12 mouse cellular contexts compared by ENCODE assay signal in the genomic region with DNA sequence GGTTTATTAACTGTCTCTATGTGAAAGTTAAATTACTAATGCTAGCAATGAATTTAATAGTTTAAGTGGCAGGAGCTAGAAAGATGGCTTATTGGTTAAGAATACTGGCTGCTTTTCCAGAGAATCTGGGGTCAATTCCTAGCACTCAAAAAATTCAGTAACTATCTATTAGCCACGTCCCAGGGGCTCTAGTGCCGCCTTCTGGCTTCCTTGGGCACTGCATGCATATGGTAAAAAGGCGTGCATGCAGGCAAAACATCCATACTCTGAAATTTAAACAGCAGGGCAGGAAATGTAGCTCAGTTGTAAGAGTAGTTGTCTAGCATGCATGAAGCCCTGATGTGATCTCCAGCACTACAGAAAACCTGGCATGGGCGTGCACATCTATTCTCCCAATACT. TPM values are rescaled to one million over a fixed set of nuclear protein-coding genes. Genes with fewer than 3 reads are reported as not detected.
A peak's percentile ranks its signal among the peaks of the same experiment; 100 is the strongest.
DNase-seq lines count a peak whose midpoint lies in the region; ATAC-seq and TF ChIP-seq lines count a peak whose summit lies in the region.
"Had no signal": no experiment of that assay in that cellular context is flagged by ENCODE, and none has a peak within 500 bp of the region (broad histone marks: within the 10 kb centered on the region; RNA-seq: fewer than 3 reads in every experiment).

No protein-coding gene starts in this region.

- no peak for ATAC-seq in hindbrain, postnatal 0 days
- ATAC-seq in hindbrain, embryonic 16.5 days: no peak
- ATAC-seq in erythroblast, adult 5-6 weeks (replicated peaks; ENCODE audit: low FRiP score, poor library complexity, severe bottlenecking): peak; percentile 66; the same call in 1 of the 2 replicates

- H3K9ac ChIP-seq in hindbrain, postnatal 0 days (replicated peaks; ENCODE audit: low read length): no peak overlapping the region
- H3K9ac ChIP-seq in hindbrain, embryonic 16.5 days (ENCODE audit: low read depth, low read length): no peak overlapping the region
- H3K9ac ChIP-seq: limb, embryonic 12.5 days had no signal

- no peak overlapping the region for H3K4me2 ChIP-seq in hindbrain, postnatal 0 days (ENCODE audit: low read depth, low read length)
- no peak overlapping the region for H3K4me2 ChIP-seq in hindbrain, embryonic 16.5 days (ENCODE audit: low read length)
- H3K4me2 ChIP-seq: limb, embryonic 12.5 days had no signal

- no peak overlapping the region for H3K4me3 ChIP-seq in hindbrain, postnatal 0 days (ENCODE audit: low read length)
- no peak overlapping the region for H3K4me3 ChIP-seq in hindbrain, embryonic 16.5 days (ENCODE audit: low read length)
- H3K4me3 ChIP-seq: limb, embryonic 12.5 days had no signal

- H3K4me1 ChIP-seq in hindbrain, postnatal 0 days (ENCODE audit: insufficient read depth, low read length): no peaks in the 10 kb centered on the region
- H3K4me1 ChIP-seq in hindbrain, embryonic 16.5 days (ENCODE audit: control insufficient read depth, insufficient read depth, low read depth, low read length): no peaks in the 10 kb centered on the region
- H3K4me1 ChIP-seq: limb, embryonic 12.5 days had no signal

- no peaks in the 10 kb centered on the region for H3K36me3 ChIP-seq in hindbrain, postnatal 0 days (ENCODE audit: insufficient read depth, low read length)
- H3K36me3 ChIP-seq in hindbrain, embryonic 16.5 days (ENCODE audit: control insufficient read depth, insufficient read depth, low read length): no peaks in the 10 kb centered on the region
- H3K36me3 ChIP-seq: limb, embryonic 12.5 days had no signal

- WGBS in hindbrain, postnatal 0 days: 29% methylated on average over 4 of the region's 4 CpGs
- WGBS in hindbrain, embryonic 16.5 days: 39% methylated on average over 4 of the region's 4 CpGs

- DNase-seq in hindbrain, postnatal 0 days (ENCODE audit: low spot score): no peak
- peak; percentile 46 for DNase-seq in thymus, postnatal 14 days
- DNase-seq in thymus, adult 18-20 months: no peak
- peak; percentile 63 for DNase-seq in thymus, postnatal 4 days
- no peak for DNase-seq in layer of hippocampus, postnatal 25 days (ENCODE audit: extremely low spot score in 1 of 2, low spot score in 1 of 2)
- no peak for DNase-seq in left cerebral cortex, adult 18-20 months (ENCODE audit: low spot score in 2 of 2)
- DNase-seq: gastrocnemius, postnatal 25 days; heart, postnatal 4 days; kidney, postnatal 25 days had no signal

- H3K27ac ChIP-seq in hindbrain, postnatal 0 days: no peak overlapping the region
- H3K27ac ChIP-seq in hindbrain, embryonic 16.5 days (ENCODE audit: low read depth, low read length): no peak overlapping the region
- H3K27ac ChIP-seq: limb, embryonic 12.5 days had no signal

- H3K9me3 ChIP-seq in hindbrain, postnatal 0 days (ENCODE audit: low read length): no peaks in the 10 kb centered on the region
- peaks cover 10% of the 10 kb centered on the region for H3K9me3 ChIP-seq in hindbrain, embryonic 16.5 days (ENCODE audit: control insufficient read depth, low read length)

- H3K27me3 ChIP-seq in hindbrain, postnatal 0 days (ENCODE audit: insufficient read depth, low read length): no peaks in the 10 kb centered on the region; the same call in 1 of the 2 replicates
- H3K27me3 ChIP-seq in hindbrain, embryonic 16.5 days (replicated peaks; ENCODE audit: control insufficient read depth, insufficient read depth, low read length): peaks cover 7% of the 10 kb centered on the region

- peak; percentile 34; the same call in 1 of the 2 replicates for TF ChIP-seq CTCF in hindbrain, postnatal 0 days (IDR thresholded peaks at IDR 0.05; ENCODE audit: low read depth)

RNA-seq across cellular contexts. Expression of a gene that starts 1.9 kb away (rescaled TPM):
- 0.31 and 0.72 TPM in 2 replicates for total RNA-seq in hindbrain, postnatal 0 days (2014; rRNA removed)
- 0.15 and 0.24 TPM in 2 replicates for polyA plus RNA-seq in hindbrain, postnatal 0 days (2015; fragmentation: Nextera tagmentation; extraction: Ambion mirVana)
- 0.09 and 0.16 TPM in 2 replicates for polyA plus RNA-seq in hindbrain, embryonic 16.5 days (2015; fragmentation: Nextera tagmentation; extraction: Ambion mirVana)
- total RNA-seq in erythroblast, adult 5-6 weeks (2015; ENCODE audit: low replicate concordance): not detected in 2 replicates
- 0.28 TPM in 1 of 2 replicates, not detected in the other for total RNA-seq in erythroblast, adult 5-6 weeks (2017; ENCODE audit: low replicate concordance)
- total RNA-seq in layer of hippocampus, postnatal 25 days (2021): under 1 TPM; 0.44 to 0.66 TPM
- total RNA-seq in left cerebral cortex, adult 18-20 months (2021): under 1 TPM; 0.66 to 0.70 TPM
- total RNA-seq: gastrocnemius, postnatal 25 days; heart, postnatal 4 days had no signal
- polyA plus RNA-seq: limb, embryonic 12.5 days had no signal

RNA-seq across cellular contexts. Expression of a gene that starts 15.8 kb away (rescaled TPM):
- 6.2 and 8.5 TPM in 2 replicates for total RNA-seq in hindbrain, postnatal 0 days (2014; rRNA removed)
- 3.4 and 3.8 TPM in 2 replicates for polyA plus RNA-seq in hindbrain, postnatal 0 days (2015; fragmentation: Nextera tagmentation; extraction: Ambion mirVana)
- polyA plus RNA-seq in hindbrain, embryonic 16.5 days (2015; fragmentation: Nextera tagmentation; extraction: Ambion mirVana): 5.0 and 6.9 TPM in 2 replicates
- total RNA-seq in erythroblast, adult 5-6 weeks (2015; ENCODE audit: low replicate concordance): 6.5 and 20.9 TPM in 2 replicates
- 0.14 and 2.2 TPM in 2 replicates for total RNA-seq in erythroblast, adult 5-6 weeks (2017; ENCODE audit: low replicate concordance)
- 10 to 100 TPM; 15.9 to 23.2 TPM for total RNA-seq in layer of hippocampus, postnatal 25 days (2021)
- total RNA-seq in left cerebral cortex, adult 18-20 months (2021): 10 to 100 TPM; 11.8 to 13.9 TPM

RNA-seq across cellular contexts. Expression of a gene that starts 34.8 kb away (rescaled TPM):
- 413 and 441 TPM in 2 replicates for total RNA-seq in hindbrain, postnatal 0 days (2014; rRNA removed)
- 253 and 256 TPM in 2 replicates for polyA plus RNA-seq in hindbrain, postnatal 0 days (2015; fragmentation: Nextera tagmentation; extraction: Ambion mirVana)
- polyA plus RNA-seq in hindbrain, embryonic 16.5 days (2015; fragmentation: Nextera tagmentation; extraction: Ambion mirVana): 236 and 255 TPM in 2 replicates
- total RNA-seq in erythroblast, adult 5-6 weeks (2015; ENCODE audit: low replicate concordance): 106 and 149 TPM in 2 replicates
- total RNA-seq in erythroblast, adult 5-6 weeks (2017; ENCODE audit: low replicate concordance): 82.2 and 96.3 TPM in 2 replicates
- total RNA-seq in layer of hippocampus, postnatal 25 days (2021): 100 to 1,000 TPM; 282 to 301 TPM
- 100 to 1,000 TPM; 277 to 292 TPM for total RNA-seq in left cerebral cortex, adult 18-20 months (2021)

RNA-seq across cellular contexts. Expression of a gene that starts 56.2 kb away (rescaled TPM):
- total RNA-seq in hindbrain, postnatal 0 days (2014; rRNA removed): 33.3 and 41.7 TPM in 2 replicates
- 33.2 and 35.8 TPM in 2 replicates for polyA plus RNA-seq in hindbrain, postnatal 0 days (2015; fragmentation: Nextera tagmentation; extraction: Ambion mirVana)
- 48.3 and 49.8 TPM in 2 replicates for polyA plus RNA-seq in hindbrain, embryonic 16.5 days (2015; fragmentation: Nextera tagmentation; extraction: Ambion mirVana)
- 2.3 and 2.5 TPM in 2 replicates for total RNA-seq in erythroblast, adult 5-6 weeks (2015; ENCODE audit: low replicate concordance)
- total RNA-seq in erythroblast, adult 5-6 weeks (2017; ENCODE audit: low replicate concordance): 3.3 and 12.5 TPM in 2 replicates
- 10 to 100 TPM; 32.3 to 37.8 TPM for total RNA-seq in layer of hippocampus, postnatal 25 days (2021)
- total RNA-seq in left cerebral cortex, adult 18-20 months (2021): 10 to 100 TPM; 34.9 to 35.1 TPM

Comparison
In these comparisons a context has a peak if more than half of its experiments do, and no peak if none do; other contexts are left out.
1. DNase-seq: peak in thymus, postnatal 14 days (single experiment) and thymus, postnatal 4 days (single experiment); none in hindbrain, postnatal 0 days (single experiment), thymus, adult 18-20 months (0 of 2), layer of hippocampus, postnatal 25 days (0 of 2) and left cerebral cortex, adult 18-20 months (0 of 2).